Mouse (Mus musculus): ENCODE measurements around the gene Cbln1. TPM values are rescaled to one million over a fixed set of nuclear protein-coding genes. Genes with fewer than 3 reads are reported as not detected.

Gene Cbln1
- 3.6 and 11.7 TPM in 2 replicates for polyA plus RNA-seq (2016; fragmentation: Nextera tagmentation; extraction: Ambion mirVana)

DNA sequence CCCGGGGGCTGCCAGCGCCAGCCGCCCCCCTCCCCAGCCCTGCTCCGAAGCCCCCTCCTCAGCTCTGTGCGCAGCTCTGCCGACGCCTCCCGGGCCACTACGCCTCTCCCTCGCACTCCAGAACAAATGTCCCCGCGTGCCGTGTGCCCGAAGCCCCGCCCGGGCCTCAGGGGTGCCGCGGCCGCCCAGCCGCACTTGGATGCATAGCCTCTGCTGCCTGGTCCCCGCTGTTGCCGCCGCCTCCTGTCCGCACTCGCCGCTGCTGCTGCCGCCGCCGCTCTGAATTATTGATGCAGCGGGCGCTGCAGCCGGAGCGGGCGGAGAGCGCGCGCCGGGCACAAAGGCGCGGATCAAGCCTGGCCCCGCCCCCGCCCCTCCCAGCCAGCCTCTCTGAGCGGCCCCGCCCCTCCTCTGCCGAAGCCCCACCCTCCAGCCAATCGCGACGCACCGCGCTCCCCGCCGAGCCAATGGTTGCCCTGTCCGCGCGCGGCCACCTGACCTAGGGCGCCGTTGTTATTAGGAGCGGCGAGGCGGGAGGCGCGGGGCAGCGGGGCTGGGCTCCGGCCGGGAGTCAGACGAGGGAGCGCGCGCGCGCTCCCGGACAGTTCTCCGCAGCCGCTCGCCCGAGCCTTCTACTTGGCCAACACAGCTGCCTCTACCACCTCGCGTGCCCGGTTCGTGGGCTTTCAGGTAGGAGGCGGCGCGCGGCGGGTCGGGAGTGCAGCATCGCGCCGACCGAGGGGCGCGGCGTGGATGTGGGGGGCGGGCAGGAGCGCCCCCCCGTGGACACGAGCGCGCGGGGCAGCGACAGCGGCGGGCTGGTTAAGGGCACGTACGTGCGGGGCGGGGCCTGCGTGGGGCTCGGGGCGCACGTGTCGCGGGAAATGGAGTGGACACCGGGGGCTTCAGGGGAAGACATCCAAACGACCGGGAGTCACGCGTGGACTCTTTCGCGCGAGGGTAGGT is at the start of gene Cbln1:
TSS of gene Cbln1 (minus strand) at position 339 of the 966 bp plus-strand sequence.
- peaks cover 72% of the 10 kb centered on the region for H3K4me1 ChIP-seq (replicated peaks)
- under 1% methylated on average over 122 of the region's 122 CpGs for WGBS
- peaks cover 86% of the 10 kb centered on the region for H3K27me3 ChIP-seq (ENCODE audit: insufficient read depth, poor library complexity, severe bottlenecking)
- H3K9me3 ChIP-seq: no peaks in the 10 kb centered on the region
- H3K27ac ChIP-seq: peak within 1 kb of the TSS; percentile 86
- H3K36me3 ChIP-seq: no peaks in the 10 kb centered on the region
- peak; percentile 96 for DNase-seq (ENCODE audit: low spot score)
- H3K4me3 ChIP-seq: peak within 1 kb of the TSS; percentile 70

DNA sequence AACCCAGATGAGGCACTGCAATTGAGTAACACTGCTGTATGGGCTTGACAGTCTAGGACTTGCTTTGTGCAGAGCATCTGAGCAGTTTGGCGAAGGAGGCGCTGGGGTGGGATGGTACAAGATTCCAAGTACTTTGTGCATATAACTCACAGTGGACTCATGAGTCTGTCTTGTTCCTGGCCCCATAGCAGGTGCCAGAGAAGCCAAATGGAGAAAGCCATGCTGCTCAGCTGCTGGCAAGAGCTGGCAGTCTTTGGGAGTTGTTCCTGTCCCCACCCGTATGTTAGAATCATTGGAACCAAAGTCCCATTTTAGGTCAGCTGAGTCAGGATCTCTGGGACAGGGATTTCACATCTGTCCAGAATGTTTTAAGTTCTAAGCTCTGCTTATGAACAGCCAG is 44.7 kb upstream of the Cbln1 start:
- Histone ChIP-seq H3K4me1 (replicated peaks) (no peaks in the 10 kb centered on the region), H3K27ac (no peak overlapping the region), H3K9me3 (no peaks in the 10 kb centered on the region), H3K4me3 (no peak overlapping the region), H3K27me3 (ENCODE audit: insufficient read depth, poor library complexity, severe bottlenecking) (no peaks in the 10 kb centered on the region), H3K36me3 (no peaks in the 10 kb centered on the region)
- no peak for DNase-seq (ENCODE audit: low spot score)
- WGBS: 92% methylated on average over 3 of the region's 3 CpGs

DNA sequence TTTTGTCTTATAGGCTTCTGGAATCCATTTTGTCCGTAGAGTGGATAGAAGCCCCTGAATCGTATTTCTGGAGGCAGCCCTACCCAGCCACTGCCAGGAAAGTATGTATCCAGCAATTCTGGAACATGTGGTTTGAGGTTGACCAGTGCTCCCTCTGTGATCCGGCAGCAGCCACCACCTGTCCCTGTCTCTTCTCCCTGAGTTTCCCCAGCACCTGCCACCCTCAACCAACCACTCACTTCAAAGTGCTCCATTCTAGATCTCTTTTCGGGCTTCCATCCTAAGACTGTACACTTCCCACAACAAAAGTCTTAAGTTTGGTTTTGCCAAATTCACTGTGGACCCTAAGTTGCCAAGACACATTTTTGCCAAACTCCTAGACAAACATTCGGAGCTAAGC is 41.4 kb upstream of the Cbln1 start:
- DNase-seq (ENCODE audit: low spot score): no peak
- Histone ChIP-seq H3K4me1 (replicated peaks) (no peaks in the 10 kb centered on the region), H3K9me3 (no peaks in the 10 kb centered on the region), H3K27me3 (ENCODE audit: insufficient read depth, poor library complexity, severe bottlenecking) (no peaks in the 10 kb centered on the region), H3K27ac (no peak overlapping the region), H3K4me3 (no peak overlapping the region), H3K36me3 (no peaks in the 10 kb centered on the region)
- 89% methylated on average over 5 of the region's 5 CpGs for WGBS

DNA sequence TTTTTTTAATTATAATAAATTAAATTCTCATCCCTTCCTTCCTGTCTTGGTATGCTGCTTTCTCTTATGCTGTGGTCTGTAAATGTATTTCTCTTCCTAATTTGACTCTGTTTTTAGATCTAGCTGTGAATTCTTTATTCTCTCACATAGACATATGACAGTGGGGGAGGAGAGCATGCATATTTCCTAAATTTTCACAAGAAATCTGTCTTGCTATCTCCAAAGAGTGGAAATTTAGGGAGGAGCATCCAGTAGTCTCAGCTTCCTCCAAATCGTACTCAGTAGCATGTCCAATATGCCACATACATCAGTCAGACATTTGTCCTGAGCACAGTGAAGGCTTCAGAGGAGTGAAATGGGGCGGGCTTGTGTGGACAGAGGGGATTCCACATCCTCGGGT is 40.9 kb upstream of the Cbln1 start:
- H3K9me3 ChIP-seq: no peaks in the 10 kb centered on the region
- no peaks in the 10 kb centered on the region for H3K27me3 ChIP-seq (ENCODE audit: insufficient read depth, poor library complexity, severe bottlenecking)
- no peak overlapping the region for H3K27ac ChIP-seq
- no peak for DNase-seq (ENCODE audit: low spot score)
- no peaks in the 10 kb centered on the region for H3K4me1 ChIP-seq (replicated peaks)
- H3K4me3 ChIP-seq: no peak overlapping the region
- H3K36me3 ChIP-seq: no peaks in the 10 kb centered on the region
- 86% methylated on average over 3 of the region's 3 CpGs for WGBS

DNA sequence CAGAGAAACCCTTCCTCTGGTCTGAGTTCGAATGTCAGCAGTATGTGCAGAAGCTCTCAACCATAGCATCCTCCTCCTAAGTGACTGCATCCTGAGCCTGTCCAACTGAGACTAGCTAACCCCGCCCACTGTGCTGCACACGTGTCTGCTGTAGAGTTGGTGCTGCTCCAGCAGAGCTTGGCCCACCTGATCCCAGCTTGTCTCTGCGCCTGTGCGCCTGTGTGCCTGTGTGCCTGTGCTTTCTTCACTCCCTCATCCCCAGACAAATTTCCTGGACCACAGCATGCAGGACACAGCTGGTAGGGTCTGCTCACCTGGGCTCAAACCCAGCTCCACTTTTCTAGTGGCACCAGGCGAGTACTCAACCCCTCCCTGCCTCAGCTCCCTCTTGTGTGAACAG is 40.2 kb upstream of the Cbln1 start:
- Histone ChIP-seq H3K9me3 (no peaks in the 10 kb centered on the region), H3K36me3 (no peaks in the 10 kb centered on the region), H3K27me3 (ENCODE audit: insufficient read depth, poor library complexity, severe bottlenecking) (no peaks in the 10 kb centered on the region), H3K4me3 (no peak overlapping the region), H3K4me1 (replicated peaks) (no peaks in the 10 kb centered on the region), H3K27ac (no peak overlapping the region)
- WGBS: 91% methylated on average over 6 of the region's 6 CpGs
- no peak for DNase-seq (ENCODE audit: low spot score)

DNA sequence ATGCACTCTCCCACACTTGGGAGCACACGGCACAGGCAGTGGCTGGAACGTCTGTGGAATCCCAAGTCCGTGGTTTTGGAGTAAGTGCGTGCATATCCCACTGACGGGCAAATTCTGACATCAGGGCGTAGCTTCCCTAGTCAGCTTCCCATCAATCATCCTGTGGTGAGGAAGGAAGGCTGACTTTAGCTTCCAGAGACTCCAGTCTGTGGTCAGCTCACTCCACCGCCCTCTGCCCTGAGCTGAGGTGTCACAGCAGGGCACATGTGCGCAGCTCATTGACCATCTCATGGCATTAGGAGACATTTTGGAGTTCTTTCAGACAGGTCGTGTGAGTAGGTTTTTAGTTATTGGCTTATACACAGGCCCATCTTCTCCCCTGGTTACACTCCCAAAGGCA is 34.6 kb upstream of the Cbln1 start:
- Histone ChIP-seq H3K36me3 (no peaks in the 10 kb centered on the region), H3K27ac (no peak overlapping the region), H3K27me3 (ENCODE audit: insufficient read depth, poor library complexity, severe bottlenecking) (no peaks in the 10 kb centered on the region), H3K4me3 (no peak overlapping the region), H3K4me1 (replicated peaks) (peaks cover 15% of the 10 kb centered on the region; the same call in 1 of the 2 replicates), H3K9me3 (no peaks in the 10 kb centered on the region)
- DNase-seq (ENCODE audit: low spot score): no peak
- 71% methylated on average over 9 of the region's 9 CpGs for WGBS

DNA sequence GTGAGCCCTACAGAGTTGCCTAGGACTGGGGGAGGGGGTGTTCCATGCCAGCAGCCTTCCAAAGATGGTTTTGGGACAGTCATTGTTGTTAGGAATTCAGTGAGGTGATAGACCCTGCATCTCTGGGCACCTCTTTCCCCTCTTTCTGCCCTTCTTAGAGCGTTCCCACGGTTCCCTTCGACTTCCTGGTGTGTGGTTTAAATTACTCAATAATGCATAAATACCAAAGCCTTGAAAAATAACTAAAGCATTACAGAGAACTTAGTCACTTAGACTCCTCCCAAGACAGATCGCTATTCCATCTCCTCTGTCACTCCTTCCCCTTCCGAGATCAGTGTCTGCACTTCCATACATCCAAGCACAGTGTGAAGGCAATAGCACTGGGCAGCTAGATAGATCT is 32.0 kb upstream of the Cbln1 start:
- H3K4me1 ChIP-seq (replicated peaks): peaks cover 15% of the 10 kb centered on the region; the same call in 1 of the 2 replicates
- 70% methylated on average over 5 of the region's 5 CpGs for WGBS
- no peaks in the 10 kb centered on the region for H3K36me3 ChIP-seq
- no peak overlapping the region for H3K27ac ChIP-seq
- no peak for DNase-seq (ENCODE audit: low spot score)
- H3K9me3 ChIP-seq: no peaks in the 10 kb centered on the region
- no peaks in the 10 kb centered on the region for H3K27me3 ChIP-seq (ENCODE audit: insufficient read depth, poor library complexity, severe bottlenecking)
- H3K4me3 ChIP-seq: no peak overlapping the region

DNA sequence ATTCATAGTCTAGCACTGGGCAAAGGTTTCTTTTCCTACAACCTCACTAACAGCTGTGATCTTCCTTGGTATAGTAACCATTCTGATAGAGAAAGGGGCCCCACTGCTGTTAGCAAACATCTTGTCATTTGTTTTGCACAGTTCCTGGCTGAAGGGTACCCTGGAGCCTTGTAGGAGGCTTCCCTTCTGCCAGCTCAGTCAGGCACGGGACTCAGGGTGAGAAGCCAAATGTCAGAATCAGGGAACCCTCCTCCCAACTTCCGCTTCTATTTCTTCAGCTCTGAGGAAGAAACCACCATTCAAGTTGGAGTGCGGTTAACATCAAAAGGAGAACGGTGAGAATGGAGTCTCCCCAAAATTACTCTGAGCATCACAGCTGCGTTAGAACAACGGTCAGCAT is 30.3 kb upstream of the Cbln1 start:
- no peak for DNase-seq (ENCODE audit: low spot score)
- H3K27me3 ChIP-seq (ENCODE audit: insufficient read depth, poor library complexity, severe bottlenecking): no peaks in the 10 kb centered on the region
- H3K9me3 ChIP-seq: no peaks in the 10 kb centered on the region
- peaks cover 15% of the 10 kb centered on the region; the same call in 1 of the 2 replicates for H3K4me1 ChIP-seq (replicated peaks)
- H3K36me3 ChIP-seq: no peaks in the 10 kb centered on the region
- H3K4me3 ChIP-seq: no peak overlapping the region
- no peak overlapping the region for H3K27ac ChIP-seq
- WGBS: 74% methylated on average over 6 of the region's 6 CpGs

DNA sequence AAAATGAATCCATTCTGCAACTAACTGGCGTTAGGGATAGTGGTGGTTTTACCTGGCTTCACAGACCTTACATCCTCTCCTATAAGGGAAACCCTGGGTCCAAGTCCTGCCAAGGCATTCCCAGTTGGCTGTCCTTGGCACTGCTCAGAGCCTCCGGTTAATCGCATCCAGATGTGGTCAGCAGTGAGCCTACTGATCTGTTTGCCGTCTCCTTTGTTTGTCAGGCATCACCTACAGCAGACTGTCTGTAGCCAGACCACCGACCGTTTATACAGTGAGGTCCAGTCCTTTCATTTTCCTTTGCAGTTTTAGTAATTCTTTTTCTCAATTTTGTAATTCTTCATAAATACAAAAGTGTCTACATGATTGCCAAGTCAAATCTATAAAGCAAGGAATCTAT is 25.2 kb upstream of the Cbln1 start:
- Histone ChIP-seq H3K36me3 (no peaks in the 10 kb centered on the region), H3K4me1 (replicated peaks) (peaks cover 13% of the 10 kb centered on the region; the same call in 1 of the 2 replicates), H3K4me3 (no peak overlapping the region), H3K9me3 (no peaks in the 10 kb centered on the region), H3K27ac (no peak overlapping the region), H3K27me3 (ENCODE audit: insufficient read depth, poor library complexity, severe bottlenecking) (no peaks in the 10 kb centered on the region)
- WGBS: 71% methylated on average over 6 of the region's 6 CpGs
- no peak for DNase-seq (ENCODE audit: low spot score)

DNA sequence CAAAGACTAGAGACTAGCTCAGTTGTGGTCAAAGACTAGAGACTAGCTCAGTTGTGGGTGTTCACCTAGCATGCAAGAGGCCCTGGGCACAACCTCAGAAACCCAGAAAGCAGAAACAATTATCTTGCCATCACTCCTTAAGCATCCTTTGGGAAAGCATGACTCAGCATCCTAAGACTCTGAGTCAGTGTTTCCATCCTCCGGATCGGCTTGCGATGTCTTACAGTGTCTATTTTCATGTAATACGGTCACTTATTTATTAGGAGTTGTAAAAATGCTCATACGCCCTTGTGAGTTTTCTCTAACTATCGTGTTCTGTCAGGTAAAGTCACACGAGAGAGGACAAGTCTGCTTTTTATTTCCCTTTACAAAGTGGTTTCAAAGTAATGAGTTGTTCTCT is 24.1 kb upstream of the Cbln1 start:
- WGBS: 94% methylated on average over 7 of the region's 7 CpGs
- no peak overlapping the region for H3K4me3 ChIP-seq
- H3K27me3 ChIP-seq (ENCODE audit: insufficient read depth, poor library complexity, severe bottlenecking): no peaks in the 10 kb centered on the region
- DNase-seq (ENCODE audit: low spot score): no peak
- peaks cover 10% of the 10 kb centered on the region; the same call in 1 of the 2 replicates for H3K4me1 ChIP-seq (replicated peaks)
- no peaks in the 10 kb centered on the region for H3K36me3 ChIP-seq
- no peaks in the 10 kb centered on the region for H3K9me3 ChIP-seq
- no peak overlapping the region for H3K27ac ChIP-seq

DNA sequence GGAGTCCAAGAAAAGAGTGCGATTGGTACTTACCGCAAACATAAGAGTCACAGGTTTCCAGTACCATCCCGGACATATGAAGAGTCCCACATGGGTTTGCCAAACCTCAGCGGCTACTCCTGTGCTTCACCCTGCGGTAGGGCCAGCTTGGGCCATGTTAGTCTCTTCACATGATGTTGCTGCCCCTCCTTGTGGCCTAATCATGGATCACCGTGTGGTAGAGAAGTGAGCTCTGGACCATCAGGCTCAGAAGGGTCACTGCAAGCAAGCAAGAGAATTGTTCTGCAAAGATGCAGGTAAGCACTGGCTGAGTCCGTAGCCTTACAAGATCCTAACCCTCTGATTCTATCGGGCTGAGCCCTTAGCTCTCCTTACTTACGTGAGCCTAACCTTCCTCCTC is 22.5 kb upstream of the Cbln1 start:
- Histone ChIP-seq H3K4me3 (no peak overlapping the region), H3K4me1 (replicated peaks) (peaks cover 10% of the 10 kb centered on the region; the same call in 1 of the 2 replicates), H3K36me3 (no peaks in the 10 kb centered on the region), H3K27ac (no peak overlapping the region), H3K27me3 (ENCODE audit: insufficient read depth, poor library complexity, severe bottlenecking) (no peaks in the 10 kb centered on the region), H3K9me3 (no peaks in the 10 kb centered on the region)
- WGBS: 84% methylated on average over 9 of the region's 9 CpGs
- DNase-seq (ENCODE audit: low spot score): no peak

DNA sequence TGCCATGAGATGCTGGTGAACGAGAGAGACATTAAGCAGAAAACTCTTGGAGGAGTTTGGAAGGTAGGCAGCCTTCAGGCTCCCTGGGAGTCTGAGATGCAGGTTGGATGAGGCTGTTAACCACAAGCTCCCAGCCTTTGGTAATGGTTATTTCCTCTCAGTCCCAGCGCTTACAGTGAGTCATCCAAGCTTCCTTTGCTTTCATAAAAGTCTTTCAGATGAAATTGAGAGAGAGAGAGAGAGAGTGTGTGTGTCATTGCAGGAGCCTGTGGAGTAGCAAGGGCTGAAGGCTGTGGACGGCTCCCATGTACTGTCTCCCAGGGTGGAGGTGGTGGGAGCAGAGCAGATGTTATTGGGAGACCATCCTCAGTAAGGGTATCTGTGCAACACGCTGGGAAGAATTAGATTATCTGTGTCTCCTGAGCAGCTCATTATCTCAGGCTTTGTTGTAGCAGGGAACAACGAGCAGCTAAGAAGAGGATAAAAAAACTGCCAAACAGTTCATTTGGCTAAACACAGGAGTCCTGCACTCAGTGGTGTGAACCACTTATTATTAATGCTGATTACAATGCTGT is 17.5 kb upstream of the Cbln1 start:
- H3K27ac ChIP-seq: no peak overlapping the region
- DNase-seq (ENCODE audit: low spot score): no peak
- H3K4me1 ChIP-seq (replicated peaks): peaks cover 15% of the 10 kb centered on the region; the same call in 1 of the 2 replicates
- no peaks in the 10 kb centered on the region for H3K9me3 ChIP-seq
- H3K36me3 ChIP-seq: no peaks in the 10 kb centered on the region
- 71% methylated on average over 5 of the region's 5 CpGs for WGBS
- H3K27me3 ChIP-seq (ENCODE audit: insufficient read depth, poor library complexity, severe bottlenecking): no peaks in the 10 kb centered on the region
- no peak overlapping the region for H3K4me3 ChIP-seq

DNA sequence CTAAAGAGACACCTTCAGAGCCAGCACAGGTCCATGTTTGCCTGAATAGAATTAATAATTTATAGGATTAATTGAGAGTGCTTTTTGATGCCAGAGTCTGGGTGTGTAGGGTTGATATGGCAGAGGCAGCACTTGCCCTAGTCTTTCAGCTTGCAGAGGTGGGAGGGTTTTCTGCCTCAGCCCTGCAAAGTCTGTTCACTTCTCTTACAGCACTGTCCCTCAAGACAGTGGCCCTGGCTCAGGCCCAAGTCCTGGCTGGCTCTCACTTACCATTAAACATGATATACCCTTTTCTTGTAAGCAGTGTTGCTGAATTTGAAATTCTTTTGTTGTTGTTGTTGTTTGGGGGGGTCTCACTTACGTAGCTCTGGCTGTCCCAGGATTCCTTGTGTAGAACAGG is 9.0 kb upstream of the Cbln1 start:
- DNase-seq (ENCODE audit: low spot score): no peak
- WGBS: 78% methylated on average over 1 of the region's 1 CpGs
- H3K27me3 ChIP-seq (ENCODE audit: insufficient read depth, poor library complexity, severe bottlenecking): peaks cover 8% of the 10 kb centered on the region; the same call in 1 of the 2 replicates

More for the DNA sequence above, 9.0 kb upstream of the Cbln1 start:
- H3K36me3 ChIP-seq: no peaks in the 10 kb centered on the region
- no peak overlapping the region for H3K27ac ChIP-seq
- H3K9me3 ChIP-seq: no peaks in the 10 kb centered on the region
- H3K4me1 ChIP-seq (replicated peaks): 0 out of 2 replicates have a peak, but pooled peaks cover 2% of the 10 kb centered on the region
- no peak overlapping the region for H3K4me3 ChIP-seq

Measured in hindbrain, embryonic 10.5 days (tissue).